Mouse (Mus musculus): ENCODE results near the gene Nlrc5. TPM values are rescaled to one million over a fixed set of nuclear protein-coding genes. Genes with fewer than 3 reads are reported as not detected.
"Not testable (repeated sequence)": the region's sequence is repeated elsewhere in the genome, so short reads cannot be mapped to it uniquely, and the experiment has no call there.

Nlrc5 gene
- total RNA-seq (2021), result 1 to 10 TPM in 1 of 2 experiments, under 1 TPM in 1; 0.49 to 1.7 TPM

DNA sequence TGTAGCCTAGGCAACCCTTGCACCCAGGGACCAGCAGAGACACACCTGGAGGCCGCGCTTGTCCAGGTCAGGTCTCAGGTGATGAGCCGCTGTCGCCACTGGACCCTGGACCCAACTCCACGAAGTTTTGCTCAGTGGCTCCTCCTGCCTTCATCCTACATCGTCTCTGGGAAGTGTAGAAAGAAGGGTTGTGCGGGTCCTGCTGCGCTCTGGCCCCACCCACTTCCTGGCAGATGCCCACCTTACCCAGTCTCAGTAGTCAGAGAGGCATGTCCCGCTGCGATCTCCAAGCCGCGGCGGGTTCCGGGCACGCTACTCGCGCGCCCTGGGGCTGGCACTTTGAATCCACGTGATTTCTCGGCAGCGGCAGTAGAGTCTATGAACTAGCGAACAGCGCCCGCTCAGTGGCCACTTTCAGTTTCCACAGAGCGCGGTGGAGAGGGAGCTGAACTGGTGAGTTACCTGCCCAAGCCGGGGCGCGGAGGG is at the start of gene Nlrc5:
Nlrc5 (plus strand) TSS at position 376 of the 486 bp plus-strand sequence.
- DNase-seq (ENCODE audit: low spot score), result peak; percentile 35
- intact Hi-C loops (cut with DNase I), result no loop called here

GRCm38 (mm10) chr8:94385506-94386213 is 48.5 kb upstream of the Nlrc5 start:
- no peak for DNase-seq (ENCODE audit: low spot score)
- intact Hi-C loops (cut with DNase I), result loop anchor here (2.0 kb wide), 1 partner anchor 29 kb away; no protein-coding TSS in a partner anchor

DNA sequence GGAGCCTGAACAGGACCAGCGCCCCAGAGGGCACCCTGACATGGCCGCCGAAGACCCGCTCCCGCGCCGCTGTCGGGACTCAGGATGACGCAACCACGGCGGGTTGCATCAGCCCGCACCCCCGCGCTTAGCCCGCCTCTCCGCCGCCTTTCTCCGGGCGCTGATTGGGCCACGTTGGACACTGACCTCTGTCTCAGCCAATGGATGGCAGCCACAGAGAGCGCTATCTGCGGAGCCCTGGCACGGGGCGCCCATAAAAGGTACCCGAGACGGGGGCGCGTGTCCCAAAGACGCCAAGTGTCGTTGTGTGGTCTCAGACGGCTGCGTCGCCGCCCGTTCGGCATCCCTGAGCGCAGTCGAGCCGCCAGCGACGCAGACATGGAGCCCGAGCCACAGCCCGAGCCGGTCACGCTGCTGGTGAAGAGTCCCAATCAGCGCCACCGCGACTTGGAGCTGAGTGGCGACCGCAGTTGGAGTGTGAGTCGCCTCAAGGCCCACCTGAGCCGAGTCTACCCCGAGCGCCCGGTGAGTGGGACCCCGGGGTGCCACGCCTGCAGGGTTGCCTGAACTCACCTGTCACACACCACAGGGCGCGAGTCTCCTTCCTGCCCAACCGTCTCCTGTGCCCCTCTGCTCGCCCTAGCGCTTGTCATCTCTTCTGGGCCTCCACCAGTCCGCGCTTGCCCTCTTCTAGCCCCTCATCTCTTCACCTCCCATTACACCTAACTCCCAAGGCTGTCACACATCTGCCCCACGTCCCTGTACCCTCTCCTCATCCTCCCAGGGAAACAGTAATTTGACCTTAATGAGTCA is 47.7 kb upstream of the Nlrc5 start, which contains the start of gene Herpud1:
Herpud1 (plus strand) TSS at position 225 of the 813 bp plus-strand sequence.
- intact Hi-C loops (cut with DNase I), result loop anchor here (2.0 kb wide), 1 partner anchor 30 kb away; no protein-coding TSS in a partner anchor

GRCm38 (mm10) chr8:94387027-94387684 is 47.0 kb upstream of the Nlrc5 start:
- peak; percentile 91 for DNase-seq (ENCODE audit: low spot score)
- intact Hi-C loops (cut with DNase I), result loop anchor here (2.0 kb wide), 1 partner anchor 30 kb away; no protein-coding TSS in a partner anchor

More for the DNA sequence above, 47.7 kb upstream of the Nlrc5 start, which contains the start of gene Herpud1:
- peak; percentile 98 for DNase-seq (ENCODE audit: low spot score)

GRCm38 (mm10) chr8:94387785-94388184 is 46.4 kb upstream of the Nlrc5 start:
- intact Hi-C loops (cut with DNase I), result loop anchor here (2.0 kb wide), 1 partner anchor 31 kb away; no protein-coding TSS in a partner anchor
- no peak for DNase-seq (ENCODE audit: low spot score)

DNA sequence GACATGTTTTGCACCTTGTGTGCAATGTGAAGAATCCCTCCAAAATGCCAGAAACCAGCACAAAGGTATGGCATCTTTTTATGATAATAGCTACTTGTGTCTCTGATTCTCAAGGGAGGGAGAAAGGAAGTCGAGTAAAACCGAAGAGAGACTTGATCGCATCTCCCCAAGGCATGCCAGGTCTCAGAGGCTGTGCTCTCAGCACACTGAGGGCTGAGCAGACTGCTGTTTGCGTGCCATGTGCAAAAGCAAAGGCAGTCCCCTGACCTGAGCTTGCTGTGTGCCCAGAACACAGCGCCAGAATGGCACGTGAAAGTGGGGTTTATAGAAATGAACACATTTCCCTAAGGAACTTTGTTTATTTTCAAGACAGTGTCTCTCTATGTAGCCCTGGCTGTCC is 44.6 kb upstream of the Nlrc5 start:
- intact Hi-C loops (cut with DNase I), result no loop called here
- no peak for DNase-seq (ENCODE audit: low spot score)

DNA sequence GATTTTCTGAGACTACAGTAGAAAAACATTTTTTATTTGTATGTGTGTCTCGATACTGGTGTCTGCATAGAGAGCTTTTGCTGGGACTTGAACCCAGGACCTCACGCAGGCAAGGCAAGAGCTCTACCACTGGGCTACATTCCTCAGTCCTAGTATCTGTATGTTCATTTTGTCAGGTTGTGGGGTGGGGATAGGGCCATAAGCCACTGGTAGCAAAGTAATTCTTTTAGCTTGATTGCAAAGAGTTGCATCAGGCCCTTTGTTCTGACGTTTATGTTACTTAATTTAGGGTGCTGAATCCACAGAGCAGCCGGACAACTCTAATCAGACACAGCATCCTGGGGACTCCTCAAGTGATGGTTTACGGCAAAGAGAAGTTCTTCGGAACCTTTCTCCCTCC is 43.7 kb upstream of the Nlrc5 start:
- intact Hi-C loops (cut with DNase I), result no loop called here
- DNase-seq (ENCODE audit: low spot score), result no peak

GRCm38 (mm10) chr8:94390910-94391309 is 43.2 kb upstream of the Nlrc5 start:
- no peak for DNase-seq (ENCODE audit: low spot score)
- intact Hi-C loops (cut with DNase I), result no loop called here

GRCm38 (mm10) chr8:94392147-94392546 is 42.0 kb upstream of the Nlrc5 start:
- intact Hi-C loops (cut with DNase I), result no loop called here

DNA sequence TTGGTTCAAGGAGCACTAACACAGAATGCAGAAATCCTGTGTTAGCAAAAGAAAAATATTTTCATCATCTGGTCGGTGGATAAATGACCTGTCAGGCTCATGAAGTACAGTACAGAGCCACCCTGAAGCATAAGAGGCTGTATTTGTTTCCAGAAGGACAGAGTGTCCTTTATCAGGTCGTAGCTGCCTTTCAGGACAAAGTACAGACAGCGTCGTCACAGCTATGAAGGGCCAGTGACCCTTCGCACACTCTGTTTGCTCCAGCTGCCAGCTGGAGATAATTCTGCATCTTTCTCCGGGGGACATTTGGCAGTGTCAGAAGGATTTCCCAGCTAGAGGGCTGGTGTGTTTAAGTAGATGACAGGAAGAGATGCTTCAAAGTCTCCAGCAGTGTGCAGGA is 41.5 kb upstream of the Nlrc5 start:
- intact Hi-C loops (cut with DNase I), result no loop called here
- no peak for DNase-seq (ENCODE audit: low spot score)

More at GRCm38 (mm10) chr8:94392147-94392546, 42.0 kb upstream of the Nlrc5 start:
- DNase-seq (ENCODE audit: low spot score), result no peak

DNA sequence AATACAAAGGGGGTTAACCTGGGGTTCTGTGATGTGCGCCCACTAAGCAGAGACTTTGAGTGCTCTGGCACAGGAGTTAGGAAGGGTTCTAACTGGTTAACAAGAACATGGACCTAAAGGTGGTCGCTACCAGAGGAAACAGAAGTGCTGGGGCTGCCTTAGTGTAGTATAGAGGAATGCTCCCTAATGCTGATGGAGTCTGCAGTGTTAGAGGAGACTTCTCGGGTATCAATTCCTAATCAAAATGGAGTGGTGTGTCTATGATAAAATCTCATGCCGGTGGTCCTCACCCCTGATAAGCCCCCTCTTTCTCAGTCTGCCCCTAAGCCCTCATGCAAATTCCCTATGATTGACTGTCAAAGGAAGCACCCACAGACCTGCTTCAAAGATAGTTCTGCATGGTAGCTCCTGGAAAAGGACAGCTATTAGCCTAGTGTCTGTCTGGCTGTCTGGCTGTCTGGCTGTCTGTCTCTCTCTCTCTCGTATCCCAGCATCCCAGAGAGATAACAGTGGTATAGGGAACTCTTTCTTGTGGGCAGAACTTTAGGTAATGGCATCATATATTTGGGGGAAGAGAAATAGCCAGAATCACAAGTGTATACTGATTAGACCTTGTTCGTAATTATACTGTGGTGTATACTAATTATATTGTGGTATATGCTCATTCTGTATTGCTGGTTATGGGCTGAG is 38.2 kb upstream of the Nlrc5 start:
- DNase-seq (ENCODE audit: low spot score), result no peak
- intact Hi-C loops (cut with DNase I), result loop anchor here (5.0 kb wide), 1 partner anchor 91 kb away; no protein-coding TSS in a partner anchor

DNA sequence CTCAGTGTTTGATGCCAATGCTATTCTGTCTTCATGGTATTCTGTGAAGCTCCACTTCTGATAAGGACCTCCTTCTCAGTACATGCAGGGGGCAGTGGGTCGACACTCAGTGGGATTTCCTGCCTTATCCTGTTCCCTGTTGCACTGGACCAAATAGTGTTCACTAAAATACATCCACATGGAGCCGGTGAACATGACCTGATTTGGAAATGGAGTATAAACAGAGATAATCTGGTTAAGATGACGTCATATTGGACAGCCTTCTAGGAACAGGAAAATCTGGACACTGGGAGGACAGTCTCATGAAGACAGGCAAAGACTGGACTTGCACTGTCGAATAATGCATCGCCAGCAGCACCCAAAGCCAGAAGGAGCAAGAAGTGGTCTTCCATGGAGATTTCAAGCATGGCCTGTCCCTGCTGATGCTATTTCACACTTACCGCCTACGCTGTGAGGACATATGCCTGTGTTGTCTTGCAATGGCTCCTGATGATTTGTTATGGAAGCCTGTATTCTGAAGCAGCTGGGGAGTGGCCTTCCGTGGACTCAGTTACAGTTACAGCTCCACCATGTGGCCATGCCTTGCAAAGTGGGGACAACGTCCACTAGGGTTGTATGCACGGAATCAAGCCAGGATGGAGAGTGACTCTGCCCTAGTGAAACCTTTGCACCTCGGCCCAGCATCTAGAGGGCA is 37.0 kb upstream of the Nlrc5 start:
- intact Hi-C loops (cut with DNase I), result loop anchor here (1.0 to 5.0 kb wide), 2 partner anchors 54 to 90 kb away; no protein-coding TSS in a partner anchor
- DNase-seq (ENCODE audit: low spot score), result no peak

GRCm38 (mm10) chr8:94398587-94398986 is 35.6 kb upstream of the Nlrc5 start:
- intact Hi-C loops (cut with DNase I), result loop anchor here (5.0 kb wide), 1 partner anchor 89 kb away; no protein-coding TSS in a partner anchor

DNA sequence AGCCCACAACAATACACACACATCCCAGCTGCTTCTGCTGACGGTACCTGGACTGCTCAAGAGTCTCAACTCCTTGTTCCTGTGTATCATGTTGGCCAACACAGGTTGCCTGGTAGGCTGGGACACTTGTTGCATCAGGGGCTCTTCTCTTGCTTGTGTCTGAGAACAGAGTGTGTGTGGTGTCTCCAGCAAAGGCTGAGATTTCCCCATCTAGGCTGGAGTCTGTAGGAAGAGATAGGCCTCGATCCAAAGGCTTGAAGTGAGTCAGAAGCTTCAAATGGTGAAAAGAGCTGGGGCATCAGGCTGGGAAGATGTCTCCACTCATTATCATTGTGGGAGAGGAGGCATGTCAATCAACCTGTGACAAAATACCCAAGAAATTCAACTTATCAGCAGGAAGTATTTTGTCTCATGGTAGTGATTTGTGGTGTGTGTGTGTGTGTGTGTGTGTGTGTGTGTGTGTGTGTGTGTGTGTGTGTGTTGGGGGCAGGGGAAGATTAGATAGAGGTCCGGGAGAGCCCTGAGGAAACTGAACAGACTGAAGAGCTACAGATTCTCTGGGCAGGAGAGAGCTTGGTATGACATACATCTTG is 34.7 kb upstream of the Nlrc5 start:
- DNase-seq (ENCODE audit: low spot score), result no peak
- intact Hi-C loops (cut with DNase I), result loop anchor here (5.0 kb wide), 1 partner anchor 88 kb away; no protein-coding TSS in a partner anchor

More at GRCm38 (mm10) chr8:94398587-94398986, 35.6 kb upstream of the Nlrc5 start:
- DNase-seq (ENCODE audit: low spot score), result no peak

DNA sequence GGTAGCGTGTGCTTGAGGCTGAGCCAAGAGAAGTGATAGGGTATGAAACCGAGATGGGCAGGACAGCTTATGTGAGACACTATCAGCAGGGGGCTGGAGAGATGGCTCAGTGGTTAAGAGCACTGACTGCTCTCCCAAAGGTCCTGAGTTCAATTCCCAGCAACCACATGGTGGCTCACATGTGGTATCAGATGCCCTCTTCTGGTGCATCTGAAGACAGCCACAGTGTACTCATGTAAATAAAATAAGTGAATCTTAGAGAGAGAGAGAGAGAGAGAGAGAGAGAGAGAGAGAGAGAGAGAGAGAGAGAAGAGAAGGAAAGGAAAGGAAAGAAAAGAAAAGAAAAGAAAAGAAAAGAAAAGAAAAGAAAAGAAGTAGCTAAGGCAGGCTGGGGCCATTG is 34.2 kb upstream of the Nlrc5 start:
- intact Hi-C loops (cut with DNase I), result loop anchor here (5.0 kb wide), 1 partner anchor 87 kb away; no protein-coding TSS in a partner anchor
- not testable (repeated sequence) for DNase-seq (ENCODE audit: low spot score)

DNA sequence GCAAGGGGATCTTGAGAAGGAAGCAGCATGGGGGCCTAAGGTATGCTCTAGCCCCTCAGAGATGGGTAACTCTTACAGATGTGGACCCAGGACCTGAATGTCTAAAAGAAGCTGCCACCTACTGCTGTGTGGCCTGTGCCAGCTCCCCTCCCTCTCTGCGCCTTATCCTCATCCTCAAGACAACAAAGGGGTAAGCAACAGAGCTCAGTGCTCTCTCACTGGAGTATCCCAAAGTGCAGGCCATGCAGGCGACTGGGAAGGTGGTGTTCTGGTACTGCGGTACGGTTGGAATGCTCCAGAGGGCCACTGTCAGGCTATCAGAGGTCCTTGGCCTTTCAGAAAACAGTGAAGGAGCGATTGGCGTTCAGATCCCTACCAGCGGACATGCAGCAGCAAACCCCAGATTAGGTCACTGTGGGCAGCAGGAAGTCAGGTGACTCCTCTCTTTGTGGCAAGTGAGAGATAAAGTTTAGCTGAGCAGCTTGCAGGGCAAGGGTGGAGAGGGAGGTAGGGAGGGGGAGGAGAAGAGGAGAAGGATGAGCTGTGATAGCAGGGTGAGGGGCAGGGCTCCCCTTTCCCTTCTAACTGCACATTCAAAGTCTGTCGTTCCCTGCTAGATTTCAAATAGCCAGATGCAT is 25.6 kb upstream of the Nlrc5 start:
- DNase-seq (ENCODE audit: low spot score), result no peak
- intact Hi-C loops (cut with DNase I), result no loop called here

DNA sequence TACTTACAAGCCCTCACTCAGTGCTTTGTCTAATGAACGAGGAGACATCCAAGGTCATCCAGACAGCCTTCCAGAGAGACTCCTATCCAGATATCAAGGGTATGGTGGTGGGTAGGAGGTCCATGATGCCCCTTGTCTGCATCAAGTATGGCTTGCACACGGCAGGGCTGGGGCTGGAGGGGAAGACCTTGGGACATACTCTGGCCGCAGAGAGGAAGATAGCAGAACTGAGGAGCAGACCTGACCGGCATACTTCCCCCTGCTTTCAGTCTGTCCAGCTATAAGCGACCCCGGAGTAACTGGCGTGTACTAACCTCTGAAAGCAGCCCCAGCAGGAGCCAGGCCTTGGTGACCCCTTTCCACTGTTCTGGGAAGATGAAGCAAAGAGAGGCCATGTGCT is 24.6 kb upstream of the Nlrc5 start:
- intact Hi-C loops (cut with DNase I), result no loop called here
- no peak for DNase-seq (ENCODE audit: low spot score)

DNA sequence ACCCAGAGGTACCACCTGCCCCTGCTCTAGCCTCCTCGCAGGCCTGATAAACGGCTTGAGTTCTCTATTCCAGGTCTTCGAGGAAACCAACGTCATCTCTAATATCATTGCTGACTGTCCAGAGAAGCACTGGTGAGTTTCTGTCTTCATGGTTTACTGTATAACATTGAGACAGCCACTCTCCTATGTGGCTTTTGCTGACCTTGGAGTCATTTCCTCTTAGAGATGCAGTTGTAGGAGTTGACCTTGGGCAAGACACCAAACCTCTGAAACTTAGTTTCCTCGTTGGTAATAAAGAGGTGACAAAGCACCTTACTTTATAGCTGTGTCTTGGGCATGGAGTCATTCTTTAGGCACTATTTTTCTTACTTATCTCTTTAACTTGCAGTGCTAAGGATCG is 21.6 kb upstream of the Nlrc5 start:
- intact Hi-C loops (cut with DNase I), result no loop called here
- no peak for DNase-seq (ENCODE audit: low spot score)
